Mouse (Mus musculus) hindbrain, postnatal 0 days (tissue): Measurements from ENCODE around the gene Uevld. TPM values are rescaled to one million over a fixed set of nuclear protein-coding genes. Genes with fewer than 3 reads are reported as not detected.

Experiments
- ATAC-seq: fragments of 200-750 bp; cut with Nextera tagmentation; 2 replicates; pipeline ENCODE4 v1.8.0; 2017; ENCODE audit warnings: mild to moderate bottlenecking, moderate TSS enrichment, moderate library complexity
- DNase-seq: peaks from one replicate; pipeline ENCODE4 v3.0.0-alpha.2; 2015; ENCODE audit warnings: low spot score
- H3K27ac ChIP-seq: fragments of 300-500 bp; sonication (generic); 2 replicates; pipeline ENCODE4 v1.5.1; 2014; ENCODE audit warnings: mild to moderate bottlenecking
- H3K27me3 ChIP-seq: fragments of 300-500 bp; sonication (generic); 2 replicates; pipeline ENCODE4 v1.6.1; 2014; ENCODE audit warnings: low read length, mixed read lengths; ENCODE audit not compliant: insufficient read depth
- H3K36me3 ChIP-seq: fragments of 300-500 bp; sonication (generic); 2 replicates; pipeline ENCODE4 v1.6.1; 2014; ENCODE audit warnings: low read length, mixed read lengths; ENCODE audit not compliant: insufficient read depth
- H3K4me1 ChIP-seq: fragments of 300-500 bp; sonication (generic); 2 replicates; pipeline ENCODE4 v1.6.1; 2014; ENCODE audit warnings: antibody characterized with exemption, low read length, mixed read lengths; ENCODE audit not compliant: insufficient read depth
- H3K4me2 ChIP-seq: fragments of 300-500 bp; sonication (generic); 2 replicates; pipeline ENCODE4 v1.6.1; 2014; ENCODE audit warnings: low read depth, mild to moderate bottlenecking, low read length, moderate library complexity, mixed read lengths
- H3K4me3 ChIP-seq: fragments of 300-500 bp; sonication (generic); 2 replicates; pipeline ENCODE4 v1.5.1; 2014; ENCODE audit warnings: low read length
- H3K9ac ChIP-seq: fragments of 300-500 bp; sonication (generic); replicated peaks from 2 replicates; pipeline ENCODE4 v1.6.1; 2014; ENCODE audit warnings: mild to moderate bottlenecking, low read length, moderate library complexity, mixed read lengths
- H3K9me3 ChIP-seq: fragments of 300-500 bp; sonication (generic); 2 replicates; pipeline ENCODE4 v1.6.1; 2016; ENCODE audit warnings: low read length, mixed read lengths
- CTCF ChIP-seq: IDR thresholded peaks from 2 replicates; pipeline ENCODE4 v1.5.1; 2016; ENCODE audit warnings: antibody characterized with exemption, control low read depth, low read depth
- WGBS: fragments of 180-500 bp; shearing (Covaris S2); extraction: QIAGEN DNeasy Blood & Tissue Kit; methylation state at CpG from one replicate; pipeline ENCODE4 v1.1.7; 2014; 5-methylcytosine and 5-hydroxymethylcytosine counted together
- polyA plus RNA-seq: library from polyadenylated mRNA; unstranded; fragments of >200 nt; fragmentation: Nextera tagmentation; extraction: Ambion mirVana; gene quantifications from 2 replicates; pipeline ENCODE4 v1.2.1, GENCODE M21; 2015
- total RNA-seq: library from RNA; depleted of rRNA; stranded (reverse); fragments of >200 nt; gene quantifications from 2 replicates; pipeline ENCODE4 v1.2.3, GENCODE M21; 2014

Gene Uevld
- total and polyA plus RNA-seq, 2 experiments from 2014 or later: 5.0 to 8.4 TPM

DNA sequence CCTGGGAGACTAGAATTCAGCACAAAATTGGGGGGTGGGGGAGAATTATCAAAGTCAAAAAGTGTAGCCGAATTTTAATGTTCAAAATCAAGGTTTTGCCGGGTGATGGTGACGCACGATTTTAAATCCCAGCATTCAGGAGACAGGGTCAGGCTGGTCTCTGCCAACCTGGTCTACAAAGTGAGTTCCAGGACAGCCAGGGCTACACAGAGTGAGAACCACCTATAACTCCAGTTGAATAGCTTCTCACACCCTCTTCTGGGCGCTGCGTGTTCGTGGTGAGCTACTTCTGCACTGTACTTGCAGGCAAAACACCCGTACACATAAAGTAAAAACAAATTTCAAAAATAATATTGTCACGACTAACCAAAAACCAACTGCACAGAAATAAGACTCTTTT is 526 bp upstream of the Uevld start:
- no peak for DNase-seq
- Histone ChIP-seq H3K4me2 (peak overlapping the region; percentile 73), H3K9ac (peak overlapping the region; percentile 72), H3K9me3 (no peaks in the 10 kb centered on the region), H3K36me3 (peaks cover 11% of the 10 kb centered on the region), H3K27ac (no peak overlapping the region), H3K4me3 (peak overlapping the region; percentile 61), H3K27me3 (no peaks in the 10 kb centered on the region), H3K4me1 (no peaks in the 10 kb centered on the region; the same call in 1 of the 2 replicates)
- 13% methylated on average over 9 of the region's 9 CpGs for WGBS
- ATAC-seq: no peak
- no peak for TF ChIP-seq CTCF

DNA sequence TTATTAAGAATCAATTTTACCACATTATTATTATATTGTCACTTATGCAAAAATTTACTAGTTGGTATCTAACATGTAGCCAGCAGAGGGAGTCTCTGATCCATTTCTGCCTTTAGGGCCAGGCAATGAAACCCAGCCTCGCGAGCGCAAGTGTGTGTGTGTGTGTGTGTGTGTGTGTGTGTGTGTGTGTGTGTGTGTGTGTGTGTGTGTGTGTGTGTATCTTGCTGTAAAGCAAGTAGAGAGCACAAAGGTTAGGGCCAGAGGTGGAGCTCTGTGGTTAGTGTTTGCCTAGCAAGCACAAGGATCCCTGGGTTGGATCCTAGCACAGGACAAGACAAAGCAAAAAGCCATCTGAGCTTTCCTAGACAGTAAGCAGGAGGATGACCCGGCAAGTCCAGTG is 22.5 kb downstream of the Uevld start:
- Histone ChIP-seq H3K4me1 (no peaks in the 10 kb centered on the region), H3K9ac (no peak overlapping the region), H3K4me3 (no peak overlapping the region), H3K27me3 (no peaks in the 10 kb centered on the region), H3K9me3 (no peaks in the 10 kb centered on the region), H3K36me3 (peaks cover 12% of the 10 kb centered on the region), H3K4me2 (no peak overlapping the region), H3K27ac (no peak overlapping the region)
- ATAC-seq (peak; percentile 67), DNase-seq (peak; percentile 77)
- TF ChIP-seq CTCF: peak; percentile 69
- WGBS: 42% methylated on average over 4 of the region's 4 CpGs

DNA sequence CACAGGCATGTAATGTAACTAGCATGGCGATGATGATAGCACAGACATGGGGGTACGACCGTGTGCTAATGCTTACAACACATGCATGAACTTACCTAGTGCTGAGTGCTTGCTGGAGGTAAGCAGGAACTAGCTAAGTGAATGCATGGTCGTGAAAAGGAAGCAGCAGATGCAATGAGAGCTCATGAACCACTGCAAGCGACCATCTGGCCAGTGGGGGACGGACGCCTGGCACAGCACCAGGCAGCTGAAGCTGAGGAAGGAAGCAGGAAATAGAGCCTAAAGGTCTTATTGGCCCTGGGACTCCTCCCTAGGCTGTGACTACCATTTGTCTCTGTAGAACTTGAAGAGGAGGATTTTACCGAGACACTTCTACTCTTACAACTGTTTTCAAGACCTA is 23.5 kb downstream of the Uevld start:
- H3K9ac ChIP-seq: no peak overlapping the region
- H3K27ac ChIP-seq: no peak overlapping the region
- no peak overlapping the region for H3K4me2 ChIP-seq
- DNase-seq: no peak
- H3K36me3 ChIP-seq: peaks cover 18% of the 10 kb centered on the region
- WGBS: 87% methylated on average over 8 of the region's 8 CpGs
- ATAC-seq: no peak
- H3K4me1 ChIP-seq: no peaks in the 10 kb centered on the region
- H3K9me3 ChIP-seq: no peaks in the 10 kb centered on the region
- TF ChIP-seq CTCF: no peak
- H3K4me3 ChIP-seq: no peak overlapping the region
- no peaks in the 10 kb centered on the region for H3K27me3 ChIP-seq

DNA sequence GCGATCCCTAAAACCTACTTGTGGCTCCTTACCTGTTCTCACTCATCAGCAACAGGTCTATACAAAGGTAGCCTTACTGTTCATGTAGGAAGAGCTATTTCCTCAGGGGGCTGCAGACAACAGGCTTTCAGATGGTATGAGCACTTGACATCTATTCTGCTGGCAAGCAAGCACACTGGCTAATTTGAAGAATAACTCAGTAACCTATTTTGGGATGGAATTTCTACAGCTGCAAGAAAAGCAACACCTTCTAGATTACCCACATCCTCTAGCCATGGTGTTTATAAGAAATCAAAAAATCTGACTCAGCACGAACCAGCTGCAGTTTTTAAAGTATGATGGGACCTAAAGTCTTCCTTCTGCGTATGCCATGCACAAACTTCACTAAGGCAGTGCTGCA is 27.0 kb downstream of the Uevld start:
- no peak for ATAC-seq
- Histone ChIP-seq H3K9me3 (no peaks in the 10 kb centered on the region), H3K27me3 (no peaks in the 10 kb centered on the region), H3K27ac (no peak overlapping the region), H3K4me3 (no peak overlapping the region), H3K9ac (no peak overlapping the region), H3K4me1 (no peaks in the 10 kb centered on the region), H3K4me2 (no peak overlapping the region), H3K36me3 (peaks cover 23% of the 10 kb centered on the region)
- WGBS: 97% methylated on average over 3 of the region's 3 CpGs
- TF ChIP-seq CTCF: no peak
- no peak for DNase-seq

DNA sequence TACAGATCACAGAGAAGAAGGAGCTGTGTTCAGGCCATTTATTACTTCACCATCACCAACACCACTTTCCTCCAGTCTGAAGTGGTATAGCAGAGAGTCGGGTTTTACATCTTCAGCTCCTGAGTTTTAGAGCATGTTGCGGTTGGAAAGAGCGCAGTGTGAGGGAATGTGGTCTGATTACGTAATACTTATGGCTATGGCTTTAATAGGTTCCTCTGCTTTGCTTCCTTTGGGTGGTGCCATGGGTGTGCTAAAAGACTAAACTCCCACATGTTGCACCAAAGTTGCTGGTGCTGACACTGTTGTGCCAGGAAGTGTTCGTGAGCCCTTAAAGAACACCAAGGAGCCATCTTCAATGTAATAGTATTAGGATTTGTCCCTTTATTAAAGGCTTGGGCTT is 30.0 kb downstream of the Uevld start:
- DNase-seq (no peak), ATAC-seq (no peak)
- Histone ChIP-seq H3K4me2 (no peak overlapping the region), H3K4me1 (no peaks in the 10 kb centered on the region), H3K4me3 (no peak overlapping the region), H3K27ac (no peak overlapping the region), H3K9ac (no peak overlapping the region), H3K9me3 (no peaks in the 10 kb centered on the region), H3K36me3 (peaks cover 16% of the 10 kb centered on the region), H3K27me3 (no peaks in the 10 kb centered on the region)
- TF ChIP-seq CTCF: no peak
- 93% methylated on average over 5 of the region's 5 CpGs for WGBS

DNA sequence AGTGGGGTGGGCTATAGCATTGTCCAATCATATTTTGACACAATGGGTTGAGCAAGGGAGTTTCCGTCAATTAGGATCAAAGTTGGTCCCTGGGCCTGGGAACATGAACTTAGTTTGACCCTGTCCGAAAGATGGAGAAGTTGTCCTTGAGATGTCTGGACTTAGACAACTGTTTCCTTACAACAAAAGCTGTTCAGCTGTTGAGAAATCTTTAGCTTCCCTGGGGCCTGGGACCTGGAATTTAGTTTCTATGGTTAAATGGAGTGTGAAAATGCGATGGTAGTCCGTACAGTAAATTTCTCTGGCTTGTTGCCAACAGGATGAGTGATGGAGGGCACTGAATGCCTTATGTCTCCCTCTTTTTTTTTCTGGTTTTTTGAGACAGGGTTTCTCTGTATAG is 36.3 kb downstream of the Uevld start:
- whole genome bisulfite sequencing: 59% methylated on average over 4 of the region's 4 CpGs
- H3K9ac ChIP-seq: no peak overlapping the region
- H3K4me2 ChIP-seq: no peak overlapping the region
- H3K9me3 ChIP-seq: no peaks in the 10 kb centered on the region
- H3K27ac ChIP-seq: no peak overlapping the region
- TF ChIP-seq CTCF: no peak
- no peaks in the 10 kb centered on the region for H3K4me1 ChIP-seq
- no peak for DNase-seq
- no peak overlapping the region for H3K4me3 ChIP-seq
- no peaks in the 10 kb centered on the region for H3K36me3 ChIP-seq
- ATAC-seq: no peak
- H3K27me3 ChIP-seq: no peaks in the 10 kb centered on the region

DNA sequence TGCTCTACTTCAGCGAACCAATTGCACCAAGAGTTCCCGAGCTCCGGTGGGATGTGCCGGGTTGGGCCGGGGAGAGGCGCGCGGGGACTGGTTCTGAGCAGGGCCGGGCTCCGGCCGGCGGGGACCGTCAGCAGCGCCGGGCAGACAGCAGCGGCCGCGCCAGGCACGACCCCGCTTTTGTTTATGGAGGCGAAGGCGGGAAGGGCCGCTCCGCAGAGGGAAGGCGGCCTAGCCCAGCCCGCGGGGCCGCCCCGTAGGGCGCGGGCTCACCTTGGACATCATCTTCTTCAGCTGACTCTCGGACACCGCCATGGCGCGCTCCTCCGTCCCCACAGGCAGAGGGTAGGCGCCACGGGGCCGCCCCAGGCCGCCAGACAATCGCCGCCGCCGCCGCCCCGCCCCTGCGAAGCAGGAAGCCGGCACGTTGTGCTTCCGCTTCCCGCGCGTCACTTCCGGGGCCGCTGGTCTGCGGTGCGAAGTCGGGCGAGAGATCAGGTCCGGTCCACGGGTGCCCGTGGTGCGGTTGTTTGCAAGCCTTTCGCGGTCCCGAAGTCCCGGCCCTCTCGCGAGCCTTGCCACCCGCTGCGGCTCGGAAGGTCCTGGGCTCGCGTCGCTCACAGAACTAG is 38.7 kb downstream of the Uevld start, which contains the start of gene Tsg101:
Tsg101 (minus strand) TSS at position 419 of the 626 bp plus-strand sequence.
- H3K27ac ChIP-seq: peak within 1 kb of the TSS; percentile 95
- H3K4me2 ChIP-seq: peak within 1 kb of the TSS; percentile 77
- no peaks in the 10 kb centered on the region for H3K36me3 ChIP-seq
- WGBS: under 1% methylated on average over 66 of the region's 75 CpGs
- no peaks in the 10 kb centered on the region for H3K4me1 ChIP-seq
- TF ChIP-seq CTCF: 0 out of 2 replicates have a peak, but pooled peaks have one; percentile 2
- H3K9ac ChIP-seq: peak within 1 kb of the TSS; percentile 89
- DNase-seq (peak; percentile 95), ATAC-seq (peak; percentile 97)
- no peaks in the 10 kb centered on the region for H3K27me3 ChIP-seq
- H3K9me3 ChIP-seq: no peaks in the 10 kb centered on the region
- peak within 1 kb of the TSS; percentile 81 for H3K4me3 ChIP-seq
